Mouse (Mus musculus) midbrain, embryonic 16.5 days (tissue): ENCODE measurements around the gene Nkx3-2. TPM values are rescaled to one million over a fixed set of nuclear protein-coding genes. Genes with fewer than 3 reads are reported as not detected.
A peak's percentile ranks its signal among the peaks of the same experiment; 100 is the strongest.

ENCODE experiments used
- ATAC-seq: fragments of 200-750 bp; cut with Nextera tagmentation; 2 replicates; pipeline ENCODE4 v1.8.0; 2017; ENCODE audit warnings: moderate TSS enrichment
- H3K27ac ChIP-seq: fragments of 300-500 bp; sonication (generic); 2 replicates; pipeline ENCODE4 v1.5.1; 2014; ENCODE audit warnings: mild to moderate bottlenecking, low read length, mixed read lengths
- H3K27me3 ChIP-seq: fragments of 300-500 bp; sonication (generic); 2 replicates; pipeline ENCODE4 v1.6.1; 2014; ENCODE audit warnings: low read depth, low read length, mixed read lengths; ENCODE audit not compliant: control insufficient read depth, insufficient read depth
- H3K36me3 ChIP-seq: fragments of 300-500 bp; sonication (generic); 2 replicates; pipeline ENCODE4 v1.6.1; 2014; ENCODE audit warnings: mild to moderate bottlenecking, low read length, moderate library complexity, mixed read lengths; ENCODE audit not compliant: control insufficient read depth, insufficient read depth
- H3K4me1 ChIP-seq: fragments of 300-500 bp; sonication (generic); 2 replicates; pipeline ENCODE4 v1.6.1; 2014; ENCODE audit warnings: mild to moderate bottlenecking, low read length, mixed read lengths; ENCODE audit not compliant: control insufficient read depth, insufficient read depth
- H3K4me2 ChIP-seq: fragments of 300-500 bp; sonication (generic); 2 replicates; pipeline ENCODE4 v1.6.1; 2014; ENCODE audit warnings: mild to moderate bottlenecking, low read length, mixed read lengths
- H3K4me3 ChIP-seq: fragments of 300-500 bp; sonication (generic); 2 replicates; pipeline ENCODE4 v1.5.1; 2014; ENCODE audit warnings: low read depth, mild to moderate bottlenecking, low read length, moderate library complexity, mixed read lengths
- H3K9ac ChIP-seq: fragments of 300-500 bp; sonication (generic); 2 replicates; pipeline ENCODE4 v1.6.1; 2014; ENCODE audit warnings: low read depth, low read length, mixed read lengths
- H3K9me3 ChIP-seq: fragments of 300-500 bp; sonication (generic); replicated peaks from 2 replicates; pipeline ENCODE4 v1.6.1; 2014; ENCODE audit warnings: mild to moderate bottlenecking, low read length, mixed read lengths; ENCODE audit not compliant: control insufficient read depth, poor library complexity, severe bottlenecking
- WGBS: fragments of 180-500 bp; shearing (Covaris S2); extraction: QIAGEN DNeasy Blood & Tissue Kit; methylation state at CpG from one replicate; pipeline ENCODE4 v1.1.7; 2014; 5-methylcytosine and 5-hydroxymethylcytosine counted together
- polyA plus RNA-seq: library from polyadenylated mRNA; unstranded; fragments of >200 nt; fragmentation: Nextera tagmentation; extraction: Ambion mirVana; gene quantifications from 2 replicates; pipeline ENCODE4 v1.2.1, GENCODE M21; 2015

Nkx3-2 gene
- polyA plus RNA-seq, 1 experiment from 2014 or later: not detected

DNA sequence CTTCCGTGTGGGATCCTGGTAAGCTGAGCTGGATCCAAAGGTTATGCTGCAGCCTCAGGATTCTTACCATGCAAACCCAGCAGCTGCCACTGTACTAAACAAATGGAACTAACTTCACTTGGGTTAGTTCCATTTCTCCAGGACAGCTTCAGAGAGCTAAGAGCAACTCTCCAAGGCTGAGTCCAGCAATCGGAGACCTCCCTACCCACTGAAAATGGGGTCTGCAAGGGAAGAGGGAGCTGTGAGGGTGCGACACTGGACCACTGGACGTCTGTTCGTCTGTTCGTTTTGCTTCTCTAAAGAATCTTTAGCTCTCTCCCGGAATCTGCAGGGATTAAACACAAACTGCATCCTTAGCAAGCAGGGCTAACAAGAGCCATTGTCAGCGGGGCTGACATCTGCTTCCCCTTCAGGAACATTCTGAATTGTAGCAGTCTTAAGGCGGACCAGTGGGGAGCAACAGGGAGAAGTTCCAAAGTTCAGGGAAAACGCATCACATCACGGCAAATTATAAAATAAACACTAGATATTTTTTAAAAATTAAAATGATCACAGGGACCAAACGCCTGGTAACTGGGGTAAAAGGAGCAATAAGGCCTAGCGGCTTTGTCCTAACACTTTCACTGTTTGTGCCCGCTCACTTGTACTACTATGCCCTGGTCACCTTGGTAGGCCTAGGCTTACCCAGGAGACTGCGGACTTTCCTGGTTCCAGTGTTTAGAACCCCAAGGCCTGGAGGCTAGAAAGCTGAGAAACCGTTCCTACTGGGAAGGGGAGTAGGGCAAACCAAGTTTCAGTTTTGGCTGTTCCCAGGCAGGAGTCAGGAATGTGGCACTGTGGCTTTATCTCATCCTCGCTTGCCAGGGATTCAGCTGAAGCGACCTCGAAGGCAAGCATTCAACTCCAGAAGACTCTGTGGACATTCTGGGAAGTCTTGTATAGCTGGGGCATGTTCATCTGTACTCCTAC, 5.3 kb downstream of the Nkx3-2 start:
- H3K4me1 ChIP-seq: peaks cover 18% of the 10 kb centered on the region
- H3K27me3 ChIP-seq: peaks cover 77% of the 10 kb centered on the region
- 3% methylated on average over 19 of the region's 19 CpGs for WGBS
- no peak overlapping the region for H3K9ac ChIP-seq
- no peak overlapping the region for H3K27ac ChIP-seq
- H3K4me3 ChIP-seq: no peak overlapping the region
- no peaks in the 10 kb centered on the region for H3K9me3 ChIP-seq
- no peak overlapping the region for H3K4me2 ChIP-seq
- H3K36me3 ChIP-seq: no peaks in the 10 kb centered on the region
- no peak for ATAC-seq

- Histone ChIP-seq H3K4me1 (peaks cover 11% of the 10 kb centered on the region; the same call in 1 of the 2 replicates), H3K9me3 (no peaks in the 10 kb centered on the region), H3K9ac (no peak overlapping the region), H3K4me3 (no peak overlapping the region), H3K27ac (no peak overlapping the region), H3K36me3 (no peaks in the 10 kb centered on the region), H3K27me3 (peaks cover 73% of the 10 kb centered on the region), H3K4me2 (no peak overlapping the region)
- ATAC-seq: no peak
- 2% methylated on average over 5 of the region's 5 CpGs for WGBS
Observed at GRCm38 (mm10) chr5:41757338-41757737, 7.0 kb downstream of the Nkx3-2 start.

GRCm38 (mm10) chr5:41756396-41756795, 7.9 kb downstream of the Nkx3-2 start:
- no peak overlapping the region for H3K4me3 ChIP-seq
- H3K4me1 ChIP-seq: peaks cover 5% of the 10 kb centered on the region; the same call in 1 of the 2 replicates
- no peak overlapping the region for H3K27ac ChIP-seq
- H3K36me3 ChIP-seq: no peaks in the 10 kb centered on the region
- no peak overlapping the region for H3K4me2 ChIP-seq
- H3K9ac ChIP-seq: no peak overlapping the region
- WGBS: 3% methylated on average over 4 of the region's 4 CpGs
- no peak for ATAC-seq
- peaks cover 76% of the 10 kb centered on the region for H3K27me3 ChIP-seq
- no peaks in the 10 kb centered on the region for H3K9me3 ChIP-seq

GRCm38 (mm10) chr5:41755373-41755960, 8.8 kb downstream of the Nkx3-2 start:
- no peak overlapping the region for H3K27ac ChIP-seq
- no peaks in the 10 kb centered on the region for H3K36me3 ChIP-seq
- no peak overlapping the region for H3K4me3 ChIP-seq
- peaks cover 80% of the 10 kb centered on the region for H3K27me3 ChIP-seq
- H3K9me3 ChIP-seq: no peaks in the 10 kb centered on the region
- H3K4me1 ChIP-seq: peaks cover 4% of the 10 kb centered on the region; the same call in 1 of the 2 replicates
- ATAC-seq: no peak
- WGBS: under 1% methylated on average over 23 of the region's 23 CpGs
- no peak overlapping the region for H3K4me2 ChIP-seq
- no peak overlapping the region for H3K9ac ChIP-seq

- no peak for ATAC-seq
- no peaks in the 10 kb centered on the region for H3K9me3 ChIP-seq
- no peaks in the 10 kb centered on the region for H3K36me3 ChIP-seq
- no peak overlapping the region for H3K9ac ChIP-seq
- peaks cover 86% of the 10 kb centered on the region for H3K27me3 ChIP-seq
- H3K27ac ChIP-seq: no peak overlapping the region
- peak overlapping the region; percentile 20 for H3K4me2 ChIP-seq
- 1% methylated on average over 16 of the region's 16 CpGs for WGBS
- no peak overlapping the region for H3K4me3 ChIP-seq
- peaks cover 4% of the 10 kb centered on the region; the same call in 1 of the 2 replicates for H3K4me1 ChIP-seq
Observed at GRCm38 (mm10) chr5:41754836-41755235, 9.5 kb downstream of the Nkx3-2 start.

- Histone ChIP-seq H3K27me3 (peaks cover 88% of the 10 kb centered on the region), H3K4me1 (peaks cover 4% of the 10 kb centered on the region; the same call in 1 of the 2 replicates), H3K9ac (no peak overlapping the region), H3K9me3 (no peaks in the 10 kb centered on the region), H3K27ac (no peak overlapping the region), H3K36me3 (no peaks in the 10 kb centered on the region), H3K4me2 (peak overlapping the region; percentile 20), H3K4me3 (no peak overlapping the region)
- ATAC-seq: no peak
- WGBS: 1% methylated on average over 17 of the region's 17 CpGs
Observed at GRCm38 (mm10) chr5:41754226-41754775, 10.0 kb downstream of the Nkx3-2 start.

DNA sequence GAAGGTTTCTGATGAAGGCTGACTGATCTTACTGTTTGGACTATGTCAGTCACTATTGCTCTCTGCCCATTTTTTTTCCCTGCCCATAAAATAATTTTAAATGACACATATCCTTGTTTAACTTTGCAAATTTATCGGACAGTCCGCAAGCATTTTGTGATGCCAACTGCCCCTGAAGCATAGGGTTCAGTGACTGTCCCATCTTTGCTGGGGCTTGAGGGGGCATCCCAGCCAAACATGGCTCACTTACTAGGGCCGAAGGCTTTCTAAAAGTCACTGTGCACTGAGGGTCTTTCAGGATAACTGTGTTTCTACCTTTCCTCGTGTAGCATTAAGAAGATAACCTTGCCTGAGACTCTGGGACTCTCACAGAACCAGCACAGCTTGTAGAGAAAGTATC, 11.6 kb downstream of the Nkx3-2 start:
- H3K4me3 ChIP-seq: no peak overlapping the region
- no peaks in the 10 kb centered on the region for H3K36me3 ChIP-seq
- H3K9me3 ChIP-seq: no peaks in the 10 kb centered on the region
- H3K4me2 ChIP-seq: no peak overlapping the region
- peaks cover 87% of the 10 kb centered on the region for H3K27me3 ChIP-seq
- no peak for ATAC-seq
- no peak overlapping the region for H3K27ac ChIP-seq
- H3K4me1 ChIP-seq: peaks cover 4% of the 10 kb centered on the region; the same call in 1 of the 2 replicates
- no peak overlapping the region for H3K9ac ChIP-seq
- WGBS: 21% methylated on average over 4 of the region's 4 CpGs

- Histone ChIP-seq H3K4me2 (no peak overlapping the region), H3K4me3 (no peak overlapping the region), H3K4me1 (no peaks in the 10 kb centered on the region), H3K9ac (no peak overlapping the region), H3K27me3 (peaks cover 63% of the 10 kb centered on the region), H3K9me3 (no peaks in the 10 kb centered on the region), H3K27ac (no peak overlapping the region), H3K36me3 (no peaks in the 10 kb centered on the region)
- ATAC-seq: no peak
- 5% methylated on average over 14 of the region's 15 CpGs for WGBS
Observed at GRCm38 (mm10) chr5:41744898-41745780, 19.2 kb downstream of the Nkx3-2 start.
